Mouse (Mus musculus): ENCODE measurements around the gene Zfp787. TPM values are rescaled to one million over a fixed set of nuclear protein-coding genes. Genes with fewer than 3 reads are reported as not detected.

Zfp787 gene
- polyA plus RNA-seq (2014; fragmentation: Illumina TruSeq; extraction: RNeasy Lipid Tissue Mini Kit (QIAGEN cat#74804); ENCODE audit: low read depth, low replicate concordance), result 5.1 TPM

GRCm38 (mm10) chr7:6155901-6156411 is at the start of gene Zfp787:
Zfp787 (minus strand) TSS chr7:6155997.

GRCm38 (mm10) chr7:6196790-6197189 is 41.0 kb upstream of the Zfp787 start, which contains the start of gene Galp:
Galp (plus strand) TSS chr7:6197090.

DNA sequence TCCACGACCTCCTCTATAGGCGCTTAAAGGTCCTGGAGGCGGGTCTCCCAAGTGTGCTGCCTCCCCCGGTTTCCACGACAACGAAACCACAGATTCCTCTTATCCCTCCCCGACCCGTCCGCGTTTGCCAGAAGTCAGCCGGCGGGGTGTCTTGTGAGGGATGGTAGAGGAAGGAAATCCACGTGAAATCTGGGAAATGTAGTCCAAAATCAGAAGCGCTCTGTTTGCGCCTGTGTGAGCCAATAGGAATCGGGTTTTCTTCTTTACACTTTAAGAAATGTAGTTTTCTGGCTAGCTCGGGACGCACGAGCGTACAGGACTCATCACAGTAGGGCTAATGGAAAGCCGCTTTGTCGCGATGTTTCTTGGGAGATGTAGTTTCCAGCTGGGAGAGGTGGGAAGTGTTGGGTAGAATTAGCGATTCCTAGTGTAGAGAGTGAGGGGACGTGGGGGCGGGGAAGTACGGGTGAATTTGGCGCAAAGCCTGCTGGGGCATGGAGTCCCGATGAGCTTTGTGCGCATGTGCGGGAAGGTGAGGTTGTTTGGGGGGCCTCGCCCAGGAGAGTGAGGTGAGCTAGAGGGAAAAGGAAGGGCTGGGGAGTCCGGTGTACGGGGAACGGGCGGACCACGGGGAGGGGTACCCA is 16.3 kb upstream of the Zfp787 start, which contains the start of gene Zfp444:
Zfp444 (plus strand) TSS at position 221 of the 644 bp plus-strand sequence.

Other genes with a start within 250 kb of the Zfp787 start
- gene Vmn1r65, start 145.0 kb downstream of the Zfp787 start, polyA plus RNA-seq (2014; fragmentation: Illumina TruSeq; extraction: RNeasy Lipid Tissue Mini Kit (QIAGEN cat#74804); ENCODE audit: low read depth, low replicate concordance), result not detected
- not detected for gene Nlrp4c, start 110.8 kb downstream of the Zfp787 start, polyA plus RNA-seq (2014; fragmentation: Illumina TruSeq; extraction: RNeasy Lipid Tissue Mini Kit (QIAGEN cat#74804); ENCODE audit: low read depth, low replicate concordance)
- 7.1 TPM for gene Zfp444, start 16.2 kb upstream of the Zfp787 start, polyA plus RNA-seq (2014; fragmentation: Illumina TruSeq; extraction: RNeasy Lipid Tissue Mini Kit (QIAGEN cat#74804); ENCODE audit: low read depth, low replicate concordance)
- gene Galp, start 41.1 kb upstream of the Zfp787 start, polyA plus RNA-seq (2014; fragmentation: Illumina TruSeq; extraction: RNeasy Lipid Tissue Mini Kit (QIAGEN cat#74804); ENCODE audit: low read depth, low replicate concordance), result not detected
- gene Zscan5b, start 66.3 kb upstream of the Zfp787 start, polyA plus RNA-seq (2014; fragmentation: Illumina TruSeq; extraction: RNeasy Lipid Tissue Mini Kit (QIAGEN cat#74804); ENCODE audit: low read depth, low replicate concordance), result not detected
- not detected for gene Epp13, start 96.7 kb upstream of the Zfp787 start, polyA plus RNA-seq (2014; fragmentation: Illumina TruSeq; extraction: RNeasy Lipid Tissue Mini Kit (QIAGEN cat#74804); ENCODE audit: low read depth, low replicate concordance)
- gene Zfp667, start 130.6 kb upstream of the Zfp787 start, polyA plus RNA-seq (2014; fragmentation: Illumina TruSeq; extraction: RNeasy Lipid Tissue Mini Kit (QIAGEN cat#74804); ENCODE audit: low read depth, low replicate concordance), result 23.6 TPM
- gene Zfp583, start 175.3 kb upstream of the Zfp787 start, polyA plus RNA-seq (2014; fragmentation: Illumina TruSeq; extraction: RNeasy Lipid Tissue Mini Kit (QIAGEN cat#74804); ENCODE audit: low read depth, low replicate concordance), result 10.8 TPM
- 0.17 TPM for gene Gm3854, start 187.8 kb upstream of the Zfp787 start, polyA plus RNA-seq (2014; fragmentation: Illumina TruSeq; extraction: RNeasy Lipid Tissue Mini Kit (QIAGEN cat#74804); ENCODE audit: low read depth, low replicate concordance)
- gene Zfp78, start 207.3 kb upstream of the Zfp787 start, polyA plus RNA-seq (2014; fragmentation: Illumina TruSeq; extraction: RNeasy Lipid Tissue Mini Kit (QIAGEN cat#74804); ENCODE audit: low read depth, low replicate concordance), result 5.9 TPM
- 10.3 TPM for gene Zfp28, start 227.3 kb upstream of the Zfp787 start, polyA plus RNA-seq (2014; fragmentation: Illumina TruSeq; extraction: RNeasy Lipid Tissue Mini Kit (QIAGEN cat#74804); ENCODE audit: low read depth, low replicate concordance)
- gene Smim17, start 242.7 kb upstream of the Zfp787 start, polyA plus RNA-seq (2014; fragmentation: Illumina TruSeq; extraction: RNeasy Lipid Tissue Mini Kit (QIAGEN cat#74804); ENCODE audit: low read depth, low replicate concordance), result 0.41 TPM